Mouse (Mus musculus) heart, adult 2 months (tissue): ENCODE results near the gene Stk38. TPM values are rescaled to one million over a fixed set of nuclear protein-coding genes. Genes with fewer than 3 reads are reported as not detected.

Experiments used
- DNase-seq, 2 experiments: peaks; one replicate each; pipeline ENCODE4 v3.0.0; 2021
- H3K27ac ChIP-seq: fragments of 200-600 bp; 2 replicates; pipeline ENCODE4 v1.8.1; 2022
- H3K27me3 ChIP-seq: fragments of 200-500 bp; 2 replicates; pipeline ENCODE4 v1.6.1; 2012; ENCODE audit warnings: mild to moderate bottlenecking, low read length, inconsistent platforms, mixed read lengths; ENCODE audit not compliant: control insufficient read depth, insufficient read depth
- H3K36me3 ChIP-seq: fragments of 200-500 bp; 2 replicates; pipeline ENCODE4 v1.6.1; 2012; ENCODE audit warnings: low read length, inconsistent platforms; ENCODE audit not compliant: control insufficient read depth, insufficient read depth
- H3K4me1 ChIP-seq: fragments of 200-500 bp; 2 replicates; pipeline ENCODE4 v1.6.1; 2011; ENCODE audit warnings: low read length; ENCODE audit not compliant: control insufficient read depth, insufficient read depth
- H3K4me3 ChIP-seq: fragments of 200-600 bp; 2 replicates; pipeline ENCODE4 v1.8.1; 2022
- H3K79me2 ChIP-seq: fragments of 200-500 bp; replicated peaks from 2 replicates; pipeline ENCODE4 v1.6.1; 2012; ENCODE audit warnings: mild to moderate bottlenecking, inconsistent platforms, low read length, moderate library complexity, mixed read lengths; ENCODE audit not compliant: control insufficient read depth, insufficient read depth
- H3K9ac ChIP-seq: fragments of 200-500 bp; 2 replicates; pipeline ENCODE4 v1.6.1; 2012; ENCODE audit warnings: low read depth, mild to moderate bottlenecking, control low read depth, inconsistent platforms, low read length, mixed read lengths
- CTCF ChIP-seq: fragments of 200-600 bp; IDR thresholded peaks from 2 replicates; pipeline ENCODE4 v1.8.1; 2022; ENCODE audit warnings: antibody characterized with exemption, mild to moderate bottlenecking, moderate library complexity
- EP300 ChIP-seq: fragments of 200-500 bp; IDR thresholded peaks from 2 replicates; pipeline ENCODE4 v1.6.1; 2011; ENCODE audit warnings: low read depth, low read length, control low read depth; ENCODE audit not compliant: insufficient read depth
- POLR2A ChIP-seq: fragments of 200-500 bp; IDR thresholded peaks from 2 replicates; pipeline ENCODE4 v1.6.1; 2011; ENCODE audit warnings: mild to moderate bottlenecking, low read depth, low read length, control low read depth; ENCODE audit not compliant: insufficient read depth
- WGBS: fragments of 180-500 bp; shearing (Covaris S2); methylation state at CpG from one replicate; pipeline ENCODE4 v1.1.7; 2018; 5-methylcytosine and 5-hydroxymethylcytosine counted together
- intact Hi-C: fragments of 180-260 bp; cut with DNase I; formaldehyde crosslinking; loops from one replicate; pipeline ENCODE4 v1.15.1; 2025
- polyA plus RNA-seq: library from polyadenylated mRNA; depleted of rRNA; stranded (reverse); fragments of >200 nt; gene quantifications from 2 replicates; pipeline ENCODE4 v1.2.3, GENCODE M21; 2012
- total RNA-seq, 2 experiments: library from RNA; stranded (reverse); gene quantifications; 2 replicates each; pipeline ENCODE4 v1.2.3; 2021

Gene Stk38
- total and polyA plus RNA-seq, 3 experiments: 29.5 to 41.6 (median 32.5) TPM

DNA sequence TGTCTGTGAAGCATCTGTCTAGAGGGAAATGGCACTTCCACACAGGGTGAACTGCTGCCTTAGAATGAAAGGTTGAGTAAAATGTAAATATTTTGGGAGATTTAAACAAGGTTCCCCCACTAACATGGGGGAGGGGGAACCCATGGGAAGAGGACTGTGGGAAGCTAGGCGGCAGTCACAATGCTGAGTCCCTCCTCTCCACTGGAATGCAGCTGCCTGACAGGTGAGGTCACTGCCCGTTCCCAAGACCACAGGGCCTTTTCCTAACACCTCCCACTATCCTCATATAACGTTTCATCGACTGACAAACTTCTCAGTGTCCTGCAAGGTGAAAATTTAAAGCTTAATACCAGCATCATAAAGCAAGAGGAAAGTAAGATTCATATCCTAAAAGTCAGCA, 25.2 kb downstream of the Stk38 start:
- Histone ChIP-seq H3K36me3 (peaks cover 2% of the 10 kb centered on the region; the same call in 1 of the 2 replicates), H3K27me3 (no peaks in the 10 kb centered on the region), H3K9ac (no peak overlapping the region), H3K79me2 (no peaks in the 10 kb centered on the region), H3K4me1 (no peaks in the 10 kb centered on the region), H3K27ac (no peak overlapping the region), H3K4me3 (no peak overlapping the region)
- 30% methylated on average over 4 of the region's 4 CpGs for WGBS
- TF ChIP-seq POLR2A: no peak
- no peak for TF ChIP-seq EP300
- intact Hi-C loops: no loop called here
- DNase-seq: no peak

DNA sequence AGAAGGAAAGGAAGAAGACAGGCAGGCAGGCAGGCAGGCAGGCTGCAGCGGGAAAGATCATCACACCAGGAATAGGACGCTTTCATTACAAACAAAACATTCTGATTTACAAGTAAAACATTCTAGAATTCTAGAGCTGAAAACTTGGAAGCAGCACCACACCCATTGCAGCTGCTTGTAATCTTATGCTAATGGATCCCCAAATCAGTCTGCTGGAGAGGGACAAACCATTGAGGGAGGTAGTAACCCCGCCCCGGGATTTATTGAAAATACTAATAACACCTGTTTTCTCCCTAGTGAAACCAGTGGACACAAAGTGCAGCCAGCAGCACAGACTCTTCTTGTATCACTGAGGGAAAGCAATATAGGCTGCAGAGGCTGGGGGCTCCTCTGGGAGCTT, 26.7 kb downstream of the Stk38 start:
- no peak overlapping the region for H3K27ac ChIP-seq
- WGBS: 80% methylated on average over 4 of the region's 4 CpGs
- H3K27me3 ChIP-seq: no peaks in the 10 kb centered on the region
- H3K79me2 ChIP-seq: no peaks in the 10 kb centered on the region
- H3K4me3 ChIP-seq: no peak overlapping the region
- no peak overlapping the region for H3K9ac ChIP-seq
- intact Hi-C loops: no loop called here
- TF ChIP-seq EP300: no peak
- TF ChIP-seq CTCF: no peak
- TF ChIP-seq POLR2A: no peak
- no peaks in the 10 kb centered on the region for H3K4me1 ChIP-seq
- H3K36me3 ChIP-seq: peaks cover 2% of the 10 kb centered on the region
- DNase-seq: no peak

- 95% methylated on average over 4 of the region's 4 CpGs for WGBS
- TF ChIP-seq CTCF: no peak
- TF ChIP-seq EP300: no peak
- TF ChIP-seq POLR2A: no peak
- Histone ChIP-seq H3K36me3 (peaks cover 2% of the 10 kb centered on the region), H3K27me3 (no peaks in the 10 kb centered on the region), H3K4me1 (no peaks in the 10 kb centered on the region), H3K9ac (no peak overlapping the region), H3K79me2 (no peaks in the 10 kb centered on the region), H3K4me3 (no peak overlapping the region), H3K27ac (no peak overlapping the region)
- DNase-seq: no peak
- intact Hi-C loops: no loop called here
These were observed 28.7 kb downstream of the Stk38 start for GRCm38 (mm10) chr17:28979091-28979490.

GRCm38 (mm10) chr17:28970122-28970521, 37.7 kb downstream of the Stk38 start:
- TF ChIP-seq CTCF: no peak
- no peak for TF ChIP-seq POLR2A
- no peak for TF ChIP-seq EP300
- Histone ChIP-seq H3K9ac (no peak overlapping the region), H3K4me1 (no peaks in the 10 kb centered on the region), H3K27ac (no peak overlapping the region), H3K4me3 (no peak overlapping the region), H3K27me3 (no peaks in the 10 kb centered on the region), H3K36me3 (no peaks in the 10 kb centered on the region), H3K79me2 (no peaks in the 10 kb centered on the region)
- DNase-seq: no peak
- intact Hi-C loops: no loop called here

- DNase-seq: no peak
- Histone ChIP-seq H3K79me2 (peaks cover 2% of the 10 kb centered on the region; the same call in 1 of the 2 replicates), H3K4me1 (no peaks in the 10 kb centered on the region), H3K27ac (no peak overlapping the region), H3K27me3 (no peaks in the 10 kb centered on the region), H3K4me3 (no peak overlapping the region), H3K9ac (no peak overlapping the region), H3K36me3 (no peaks in the 10 kb centered on the region)
- WGBS: 68% methylated on average over 11 of the region's 11 CpGs
- TF ChIP-seq CTCF (no peak), EP300 (no peak), POLR2A (no peak)
- intact Hi-C loops: no loop called here
These were observed 40.7 kb downstream of the Stk38 start for GRCm38 (mm10) chr17:28967021-28967610.

GRCm38 (mm10) chr17:28961596-28961995, 46.2 kb downstream of the Stk38 start:
- Histone ChIP-seq H3K4me3 (no peak overlapping the region), H3K9ac (no peak overlapping the region), H3K27ac (no peak overlapping the region), H3K36me3 (no peaks in the 10 kb centered on the region), H3K79me2 (peaks cover 13% of the 10 kb centered on the region), H3K4me1 (no peaks in the 10 kb centered on the region; the same call in none of the 2 replicates), H3K27me3 (no peaks in the 10 kb centered on the region)
- DNase-seq: no peak
- WGBS: 89% methylated on average over 10 of the region's 10 CpGs
- TF ChIP-seq POLR2A (no peak), EP300 (no peak)
- intact Hi-C loops: no loop called here
